Mouse (Mus musculus) activated CD4-positive, CD25-positive, alpha-beta regulatory T cell, adult 4 months (primary cell): ENCODE data around the gene Stk33. TPM values are rescaled to one million over a fixed set of nuclear protein-coding genes. Genes with fewer than 3 reads are reported as not detected.

Experiments used
- ATAC-seq: one replicate; pipeline ENCODE4 v1.8.0; 2017
- polyA plus RNA-seq, 2 experiments: library from polyadenylated mRNA; unstranded; fragments of 100-300 nt; shearing (Covaris generic); gene quantifications; one replicate each; pipeline ENCODE4 v1.2.1; 2017

Gene Stk33
- polyA plus RNA-seq, 2 experiments from 2014 or later = not detected

GRCm38 (mm10) chr7:109347241-109347640 is 91.6 kb downstream of the Stk33 start:
- no peak for ATAC-seq

GRCm38 (mm10) chr7:109331722-109332121 is 107.2 kb downstream of the Stk33 start:
- no peak for ATAC-seq

GRCm38 (mm10) chr7:109328772-109329171 is 110.1 kb downstream of the Stk33 start:
- no peak for ATAC-seq

GRCm38 (mm10) chr7:109326813-109327212 is 112.1 kb downstream of the Stk33 start:
- ATAC-seq = no peak

GRCm38 (mm10) chr7:109325731-109326130 is 113.2 kb downstream of the Stk33 start:
- ATAC-seq = no peak

GRCm38 (mm10) chr7:109325169-109325568 is 113.7 kb downstream of the Stk33 start:
- no peak for ATAC-seq

GRCm38 (mm10) chr7:109309506-109309905 is 129.4 kb downstream of the Stk33 start:
- ATAC-seq = no peak

- no peak for ATAC-seq
Observed at GRCm38 (mm10) chr7:109295807-109296206, 143.1 kb downstream of the Stk33 start.

GRCm38 (mm10) chr7:109295351-109295750 is 143.5 kb downstream of the Stk33 start:
- ATAC-seq = no peak

- ATAC-seq = no peak
Observed at GRCm38 (mm10) chr7:109290501-109290900, 148.4 kb downstream of the Stk33 start.

GRCm38 (mm10) chr7:109289106-109289505 is 149.8 kb downstream of the Stk33 start:
- no peak for ATAC-seq

- ATAC-seq = no peak
Observed at GRCm38 (mm10) chr7:109282106-109282505, 156.8 kb downstream of the Stk33 start.

GRCm38 (mm10) chr7:109276622-109277021 is 162.3 kb downstream of the Stk33 start:
- ATAC-seq = no peak

- ATAC-seq = no peak
Observed at GRCm38 (mm10) chr7:109275901-109276300, 163.0 kb downstream of the Stk33 start.

- ATAC-seq = no peak
Observed at GRCm38 (mm10) chr7:109275151-109275550, 163.7 kb downstream of the Stk33 start.

GRCm38 (mm10) chr7:109274289-109274688 is 164.6 kb downstream of the Stk33 start:
- ATAC-seq = no peak

GRCm38 (mm10) chr7:109269046-109269445 is 169.8 kb downstream of the Stk33 start:
- no peak for ATAC-seq

GRCm38 (mm10) chr7:109267370-109267769 is 171.5 kb downstream of the Stk33 start:
- ATAC-seq = no peak

- no peak for ATAC-seq
Observed at GRCm38 (mm10) chr7:109266181-109266580, 172.7 kb downstream of the Stk33 start.

GRCm38 (mm10) chr7:109265606-109266005 is 173.3 kb downstream of the Stk33 start:
- ATAC-seq = no peak

GRCm38 (mm10) chr7:109255506-109256352 is 183.2 kb downstream of the Stk33 start:
- ATAC-seq = no peak

- no peak for ATAC-seq
Observed at GRCm38 (mm10) chr7:109251418-109251817, 187.5 kb downstream of the Stk33 start.

- no peak for ATAC-seq
Observed at GRCm38 (mm10) chr7:109244776-109245175, 194.1 kb downstream of the Stk33 start.

- no peak for ATAC-seq
Observed at GRCm38 (mm10) chr7:109241313-109241712, 197.6 kb downstream of the Stk33 start.

GRCm38 (mm10) chr7:109239346-109239745 is 199.5 kb downstream of the Stk33 start:
- ATAC-seq = no peak
